Mouse (Mus musculus) ES-E14 (cell line): ENCODE data around the gene Gm42791. TPM values are rescaled to one million over a fixed set of nuclear protein-coding genes. Genes with fewer than 3 reads are reported as not detected.

Experiments
- DNase-seq: peaks from one replicate; pipeline ENCODE4 v3.0.0-alpha.2; 2013; ENCODE audit warnings: low read depth, low spot score
- H3K27ac ChIP-seq: 2 replicates; pipeline ENCODE4 v1.5.1; 2012; ENCODE audit warnings: low read depth, mild to moderate bottlenecking, low read length, moderate library complexity, mixed read lengths; ENCODE audit not compliant: poor library complexity, insufficient read depth, severe bottlenecking
- H3K36me3 ChIP-seq: 2 replicates; pipeline ENCODE4 v1.6.1; 2012; ENCODE audit warnings: mild to moderate bottlenecking, low read length, moderate library complexity, mixed read lengths; ENCODE audit not compliant: control insufficient read depth, poor library complexity, insufficient read depth, severe bottlenecking
- H3K4me1 ChIP-seq, 2 experiments: fragments of 150-350 bp in 1 of 2; sonication (generic) in 1 of 2; 2 replicates each; pipeline ENCODE4 v1.6.1; 2012; ENCODE audit warnings: low read length in 2 of 2, mild to moderate bottlenecking in 1 of 2, mixed read lengths in 1 of 2; ENCODE audit not compliant: control insufficient read depth in 2 of 2, insufficient read depth in 2 of 2, poor library complexity in 1 of 2
- H3K4me3 ChIP-seq, 2 experiments: fragments of 150-350 bp in 1 of 2; sonication (generic) in 1 of 2; 2 replicates each; pipeline ENCODE4 v1.5.1; 2012; ENCODE audit warnings: low read length in 2 of 2, low read depth in 1 of 2, mild to moderate bottlenecking in 1 of 2, mixed read lengths in 1 of 2; ENCODE audit not compliant: insufficient read depth in 1 of 2, poor library complexity in 1 of 2, severe bottlenecking in 1 of 2
- H3K9ac ChIP-seq: 2 replicates; pipeline ENCODE4 v1.6.1; 2012; ENCODE audit warnings: low read depth, mild to moderate bottlenecking, low read length, mixed read lengths; ENCODE audit not compliant: poor library complexity, insufficient read depth, severe bottlenecking
- H3K9me3 ChIP-seq: fragments of 150-350 bp; sonication (generic); 2 replicates; pipeline ENCODE4 v1.6.1; 2012; ENCODE audit warnings: low read depth, mild to moderate bottlenecking, low read length; ENCODE audit not compliant: control insufficient read depth, insufficient read depth
- CHD2 ChIP-seq: IDR thresholded peaks from 2 replicates; pipeline ENCODE4 v1.6.1; 2014; ENCODE audit warnings: mild to moderate bottlenecking, low read depth, low read length, inconsistent platforms
- HCFC1 ChIP-seq: IDR thresholded peaks from 2 replicates; pipeline ENCODE4 v1.6.1; 2012; ENCODE audit warnings: low read length, inconsistent platforms, borderline replicate concordance; ENCODE audit not compliant: insufficient read depth
- MAFK ChIP-seq: IDR thresholded peaks from 2 replicates; pipeline ENCODE4 v1.6.1; 2014; ENCODE audit warnings: mild to moderate bottlenecking, low read depth, low read length, inconsistent platforms; ENCODE audit not compliant: insufficient read depth
- ZC3H11A ChIP-seq: IDR thresholded peaks from 2 replicates; pipeline ENCODE4 v1.6.1; 2012; ENCODE audit warnings: low read depth, mild to moderate bottlenecking, inconsistent platforms, low read length, borderline replicate concordance
- ZNF384 ChIP-seq: IDR thresholded peaks from 2 replicates; pipeline ENCODE4 v1.6.1; 2012; ENCODE audit warnings: low read depth, low read length, inconsistent platforms
- in situ Hi-C, 2 experiments: fragments of 600-800 bp; cut with MboI; formaldehyde crosslinking; loops; one replicate each; pipeline ENCODE4 v1.15.1; 2025; ENCODE audit warnings: low sequenced_read_pairs in 2 of 2, inconsistent platforms in 1 of 2; ENCODE audit not compliant: unreplicated experiment in 2 of 2
- total RNA-seq: library from RNA; depleted of rRNA; stranded (reverse); fragments of 300-350 nt; gene quantifications from 2 replicates; pipeline ENCODE4 v1.2.3, GENCODE M21; 2012

The Gm42791 gene
- total RNA-seq, 1 experiment = not detected

GRCm38 (mm10) chr5:148945735-148946134 is 49.2 kb downstream of the Gm42791 start:
- peaks cover 0 to 2% of the 10 kb centered on the region in 2 experiments; a peak in 1 of 4 replicates for H3K4me1 ChIP-seq
- no peak for DNase-seq
- no peak for TF ChIP-seq ZC3H11A
- no peak overlapping the region for H3K4me3 ChIP-seq
- no peak overlapping the region for H3K9ac ChIP-seq
- no peaks in the 10 kb centered on the region for H3K36me3 ChIP-seq
- no peaks in the 10 kb centered on the region for H3K9me3 ChIP-seq
- in situ Hi-C loops = no loop called here
- no peak overlapping the region for H3K27ac ChIP-seq

- Histone ChIP-seq H3K36me3 (no peaks in the 10 kb centered on the region), H3K4me1 (no peaks in the 10 kb centered on the region), H3K9ac (no peak overlapping the region), H3K9me3 (no peaks in the 10 kb centered on the region), H3K27ac (no peak overlapping the region), H3K4me3 (no peak overlapping the region)
- DNase-seq = no peak
- TF ChIP-seq CHD2 = no peak
- TF ChIP-seq HCFC1 = no peak
- no peak for TF ChIP-seq MAFK
- no peak for TF ChIP-seq ZC3H11A
- TF ChIP-seq ZNF384 = no peak
- in situ Hi-C loops = no loop called here
These were observed 50.9 kb downstream of the Gm42791 start for GRCm38 (mm10) chr5:148944024-148944423.

- no peak for DNase-seq
- Histone ChIP-seq H3K36me3 (no peaks in the 10 kb centered on the region), H3K27ac (no peak overlapping the region), H3K9ac (peak overlapping the region; percentile 19; the same call in 1 of the 2 replicates), H3K9me3 (no peaks in the 10 kb centered on the region), H3K4me1 (peaks cover 0 to 3% of the 10 kb centered on the region in 2 experiments; a peak in 1 of 4 replicates), H3K4me3 (no peak overlapping the region)
- TF ChIP-seq HCFC1 (no peak), ZC3H11A (no peak), MAFK (no peak), ZNF384 (no peak), CHD2 (no peak)
- in situ Hi-C loops = no loop called here
These were observed 51.5 kb downstream of the Gm42791 start for GRCm38 (mm10) chr5:148943444-148943843.

GRCm38 (mm10) chr5:148942957-148943356 is 52.0 kb downstream of the Gm42791 start:
- in situ Hi-C loops = no loop called here
- Histone ChIP-seq H3K27ac (no peak overlapping the region), H3K4me3 (no peak overlapping the region), H3K9ac (peak overlapping the region; percentile 29; the same call in 1 of the 2 replicates), H3K4me1 (peaks cover 1 to 3% of the 10 kb centered on the region in 2 experiments; a peak in 1 of 4 replicates), H3K9me3 (no peaks in the 10 kb centered on the region), H3K36me3 (no peaks in the 10 kb centered on the region)
- DNase-seq = no peak
- TF ChIP-seq MAFK (no peak), HCFC1 (no peak), ZNF384 (no peak), ZC3H11A (no peak), CHD2 (no peak)

- in situ Hi-C loops = no loop called here
- H3K9ac ChIP-seq = no peak overlapping the region
- TF ChIP-seq CHD2 (no peak), ZNF384 (no peak)
- no peaks in the 10 kb centered on the region for H3K36me3 ChIP-seq
- DNase-seq = no peak
- no peak overlapping the region for H3K4me3 ChIP-seq
- H3K9me3 ChIP-seq = no peaks in the 10 kb centered on the region
- H3K4me1 ChIP-seq = peaks cover 1 to 6% of the 10 kb centered on the region in 2 experiments; a peak in 2 of 4 replicates
- H3K27ac ChIP-seq = no peak overlapping the region
These were observed 52.6 kb downstream of the Gm42791 start for GRCm38 (mm10) chr5:148942305-148942704.
